Mouse (Mus musculus): ENCODE results near the gene Hoxd4. TPM values are rescaled to one million over a fixed set of nuclear protein-coding genes. Genes with fewer than 3 reads are reported as not detected.

Gene Hoxd4
- polyA plus RNA-seq, 1 experiment from 2014 or later: 0.39 TPM

DNA sequence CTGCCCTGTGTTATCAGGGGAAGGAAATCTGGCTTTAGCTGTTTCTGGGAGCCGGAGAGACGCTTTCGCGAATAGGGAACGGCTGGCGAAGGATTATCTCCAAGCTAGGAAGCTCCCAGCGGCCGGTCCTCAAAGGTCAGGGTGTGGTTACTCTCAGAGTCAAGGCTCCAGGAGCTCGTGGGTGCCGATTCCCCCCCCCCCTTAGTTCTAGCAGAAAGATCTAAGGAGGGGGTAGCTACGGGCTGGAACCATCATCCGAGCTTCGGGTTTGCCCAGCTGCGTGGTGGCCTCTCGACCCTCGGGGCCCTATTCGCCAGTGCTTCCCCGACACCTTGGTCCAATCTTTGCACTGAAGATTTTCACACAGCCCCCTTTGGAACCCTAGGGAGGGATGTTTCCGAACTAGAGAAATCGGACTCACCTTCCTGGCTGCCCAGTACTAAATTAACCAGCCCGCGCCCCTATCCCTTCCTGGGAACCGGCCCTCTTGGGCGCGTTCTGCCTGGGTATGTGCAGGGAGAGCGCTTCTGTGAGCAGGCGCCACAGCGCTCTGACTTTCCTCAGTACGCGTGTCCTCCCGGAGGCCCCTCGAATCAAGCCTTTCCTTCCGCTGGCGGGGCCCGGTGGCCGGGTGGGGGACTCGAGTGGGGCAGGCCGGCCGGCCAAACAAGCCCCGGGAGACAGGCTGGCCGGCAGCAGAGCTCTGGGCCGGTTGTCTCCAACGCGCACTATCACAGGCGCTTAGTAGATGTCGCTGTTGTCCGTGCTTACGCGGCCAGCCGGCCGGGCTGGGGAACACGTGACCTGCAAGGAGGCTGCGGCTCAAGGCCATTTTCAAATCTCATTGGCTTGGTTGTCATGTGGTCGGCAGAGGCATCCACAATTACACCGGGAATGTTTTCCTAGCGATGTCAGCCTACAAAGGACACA lies 20.4 kb upstream of the Hoxd4 start, which contains the start of gene Hoxd10:
TSS of gene Hoxd10 (plus strand) at position 903 of the 930 bp plus-strand sequence.
- Histone ChIP-seq H3K36me3 (ENCODE audit: control insufficient read depth, insufficient read depth, low read length) (no peaks in the 10 kb centered on the region), H3K4me3 (replicated peaks; ENCODE audit: low read length) (peak within 1 kb of the TSS; percentile 21; the same call in 1 of the 2 replicates), H3K9me3 (replicated peaks; ENCODE audit: control insufficient read depth, low read length) (no peaks in the 10 kb centered on the region), H3K27ac (ENCODE audit: low read length) (no peak within 1 kb of the TSS), H3K27me3 (ENCODE audit: control insufficient read depth, insufficient read depth, low read length) (peaks cover 91% of the 10 kb centered on the region), H3K9ac (ENCODE audit: low read length) (no peak within 1 kb of the TSS), H3K4me1 (ENCODE audit: control insufficient read depth, insufficient read depth, low read length) (no peaks in the 10 kb centered on the region; the same call in 1 of the 2 replicates), H3K4me2 (ENCODE audit: low read depth, low read length) (peak within 1 kb of the TSS; percentile 23; the same call in 1 of the 2 replicates)
- WGBS: 1% methylated on average over 56 of the region's 56 CpGs
- ATAC-seq (ENCODE audit: insufficient read depth, low FRiP score): peak; percentile 75; the same call in 1 of the 2 replicates

DNA sequence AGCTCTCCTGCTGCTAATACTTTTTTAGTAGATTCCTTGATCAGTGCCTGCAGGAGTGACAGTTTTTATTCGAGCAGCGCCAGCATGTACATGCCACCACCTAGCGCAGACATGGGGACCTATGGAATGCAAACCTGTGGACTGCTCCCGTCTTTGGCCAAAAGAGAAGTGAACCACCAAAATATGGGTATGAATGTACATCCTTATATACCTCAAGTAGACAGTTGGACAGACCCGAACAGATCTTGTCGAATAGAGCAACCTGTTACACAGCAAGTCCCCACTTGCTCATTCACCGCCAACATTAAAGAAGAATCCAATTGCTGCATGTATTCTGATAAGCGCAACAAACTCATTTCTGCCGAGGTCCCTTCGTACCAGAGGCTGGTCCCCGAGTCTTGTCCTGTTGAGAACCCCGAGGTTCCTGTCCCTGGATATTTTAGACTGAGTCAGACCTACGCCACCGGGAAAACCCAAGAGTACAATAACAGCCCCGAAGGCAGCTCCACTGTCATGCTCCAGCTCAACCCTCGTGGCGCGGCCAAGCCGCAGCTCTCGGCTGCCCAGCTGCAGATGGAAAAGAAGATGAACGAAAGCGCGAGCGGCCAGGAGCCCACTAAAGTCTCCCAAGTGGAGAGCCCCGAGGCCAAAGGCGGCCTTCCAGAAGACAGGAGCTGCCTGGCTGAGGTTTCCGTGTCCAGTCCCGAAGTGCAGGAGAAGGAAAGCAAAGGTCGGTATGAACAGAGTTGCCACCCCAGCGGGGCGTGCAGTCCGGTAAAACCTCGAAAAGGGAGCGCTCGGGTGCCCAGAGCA lies 19.5 kb upstream of the Hoxd4 start:
- no peak overlapping the region for H3K9ac ChIP-seq (ENCODE audit: low read length)
- H3K27ac ChIP-seq (ENCODE audit: low read length): no peak overlapping the region
- no peaks in the 10 kb centered on the region; the same call in 1 of the 2 replicates for H3K4me1 ChIP-seq (ENCODE audit: control insufficient read depth, insufficient read depth, low read length)
- H3K4me3 ChIP-seq (replicated peaks; ENCODE audit: low read length): 0 out of 2 replicates have a peak overlapping the region, but pooled peaks have one; percentile 21
- ATAC-seq (ENCODE audit: insufficient read depth, low FRiP score): no peak
- H3K27me3 ChIP-seq (ENCODE audit: control insufficient read depth, insufficient read depth, low read length): peaks cover 91% of the 10 kb centered on the region
- H3K9me3 ChIP-seq (replicated peaks; ENCODE audit: control insufficient read depth, low read length): no peaks in the 10 kb centered on the region
- H3K4me2 ChIP-seq (ENCODE audit: low read depth, low read length): no peak overlapping the region
- H3K36me3 ChIP-seq (ENCODE audit: control insufficient read depth, insufficient read depth, low read length): no peaks in the 10 kb centered on the region
- 5% methylated on average over 35 of the region's 35 CpGs for WGBS

DNA sequence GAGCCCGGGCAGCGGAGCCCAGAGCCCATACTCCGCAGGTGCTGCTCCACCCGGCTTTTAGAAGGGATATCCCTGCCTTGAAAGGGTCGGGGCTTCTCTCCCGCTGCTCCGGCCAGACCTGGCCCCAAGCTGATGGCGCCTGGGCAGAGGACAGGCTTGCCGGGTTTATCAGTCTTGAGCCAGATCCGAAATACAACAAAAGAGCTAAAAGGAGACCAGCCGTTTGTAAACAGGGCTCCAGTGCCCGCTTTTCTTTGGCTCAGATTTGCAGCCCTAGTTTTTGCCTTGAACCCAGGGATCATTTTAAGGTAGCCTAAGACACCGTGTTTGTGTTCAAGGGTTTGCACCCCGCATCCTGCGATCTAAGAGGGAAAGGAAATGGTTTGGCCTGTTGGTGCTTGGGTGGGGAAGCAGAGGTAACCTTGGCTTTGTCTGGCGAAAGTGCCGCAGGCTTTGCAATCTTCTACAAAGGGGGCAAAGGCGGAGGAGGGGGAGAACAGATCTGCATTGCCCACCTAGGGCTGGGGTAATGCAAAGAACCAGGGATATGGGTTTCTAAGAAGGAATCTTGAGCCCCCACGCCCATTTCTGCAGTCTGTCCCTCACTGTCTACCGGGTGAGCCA lies 18.8 kb upstream of the Hoxd4 start:
- WGBS: under 1% methylated on average over 20 of the region's 20 CpGs
- Histone ChIP-seq H3K36me3 (ENCODE audit: control insufficient read depth, insufficient read depth, low read length) (no peaks in the 10 kb centered on the region), H3K27ac (ENCODE audit: low read length) (no peak overlapping the region), H3K4me2 (ENCODE audit: low read depth, low read length) (no peak overlapping the region), H3K9ac (ENCODE audit: low read length) (no peak overlapping the region), H3K9me3 (replicated peaks; ENCODE audit: control insufficient read depth, low read length) (no peaks in the 10 kb centered on the region), H3K27me3 (ENCODE audit: control insufficient read depth, insufficient read depth, low read length) (peaks cover 91% of the 10 kb centered on the region), H3K4me1 (ENCODE audit: control insufficient read depth, insufficient read depth, low read length) (peaks cover 3% of the 10 kb centered on the region), H3K4me3 (replicated peaks; ENCODE audit: low read length) (no peak overlapping the region)
- no peak for ATAC-seq (ENCODE audit: insufficient read depth, low FRiP score)

DNA sequence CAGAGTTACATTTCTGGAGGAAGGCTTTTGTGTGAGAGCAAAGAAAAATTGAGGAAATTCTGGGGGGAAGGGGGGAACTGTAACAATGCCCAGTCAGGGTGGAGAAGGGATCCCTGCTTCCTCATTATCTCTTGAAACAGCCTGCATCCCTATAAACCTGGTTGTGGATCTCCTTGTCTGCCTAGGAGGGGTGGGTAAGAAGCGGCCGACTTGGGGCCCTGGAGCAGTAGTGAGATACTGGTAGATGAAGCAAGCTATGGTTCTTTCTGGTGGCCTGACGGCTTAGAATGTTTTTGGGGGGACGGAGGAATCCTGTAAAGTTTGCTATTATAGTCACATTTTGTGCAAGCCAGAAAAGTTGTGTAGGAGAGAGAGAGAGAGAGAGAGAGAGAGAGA lies 18.3 kb upstream of the Hoxd4 start:
- no peak overlapping the region for H3K27ac ChIP-seq (ENCODE audit: low read length)
- 18% methylated on average over 4 of the region's 4 CpGs for WGBS
- peaks cover 6% of the 10 kb centered on the region for H3K4me1 ChIP-seq (ENCODE audit: control insufficient read depth, insufficient read depth, low read length)
- H3K9me3 ChIP-seq (replicated peaks; ENCODE audit: control insufficient read depth, low read length): no peaks in the 10 kb centered on the region
- no peak overlapping the region for H3K4me3 ChIP-seq (replicated peaks; ENCODE audit: low read length)
- H3K36me3 ChIP-seq (ENCODE audit: control insufficient read depth, insufficient read depth, low read length): no peaks in the 10 kb centered on the region
- no peak overlapping the region for H3K4me2 ChIP-seq (ENCODE audit: low read depth, low read length)
- peaks cover 92% of the 10 kb centered on the region for H3K27me3 ChIP-seq (ENCODE audit: control insufficient read depth, insufficient read depth, low read length)
- ATAC-seq (ENCODE audit: insufficient read depth, low FRiP score): no peak
- no peak overlapping the region for H3K9ac ChIP-seq (ENCODE audit: low read length)

- Histone ChIP-seq H3K27ac (ENCODE audit: low read length) (no peak overlapping the region), H3K9ac (ENCODE audit: low read length) (no peak overlapping the region), H3K4me1 (ENCODE audit: control insufficient read depth, insufficient read depth, low read length) (peaks cover 6% of the 10 kb centered on the region), H3K9me3 (replicated peaks; ENCODE audit: control insufficient read depth, low read length) (no peaks in the 10 kb centered on the region), H3K4me2 (ENCODE audit: low read depth, low read length) (no peak overlapping the region), H3K36me3 (ENCODE audit: control insufficient read depth, insufficient read depth, low read length) (no peaks in the 10 kb centered on the region), H3K27me3 (ENCODE audit: control insufficient read depth, insufficient read depth, low read length) (peaks cover 93% of the 10 kb centered on the region), H3K4me3 (replicated peaks; ENCODE audit: low read length) (no peak overlapping the region)
- WGBS: 4% methylated on average over 16 of the region's 16 CpGs
- ATAC-seq (ENCODE audit: insufficient read depth, low FRiP score): no peak
Measured at GRCm38 (mm10) chr2:74694066-74694465, 17.7 kb upstream of the Hoxd4 start.

DNA sequence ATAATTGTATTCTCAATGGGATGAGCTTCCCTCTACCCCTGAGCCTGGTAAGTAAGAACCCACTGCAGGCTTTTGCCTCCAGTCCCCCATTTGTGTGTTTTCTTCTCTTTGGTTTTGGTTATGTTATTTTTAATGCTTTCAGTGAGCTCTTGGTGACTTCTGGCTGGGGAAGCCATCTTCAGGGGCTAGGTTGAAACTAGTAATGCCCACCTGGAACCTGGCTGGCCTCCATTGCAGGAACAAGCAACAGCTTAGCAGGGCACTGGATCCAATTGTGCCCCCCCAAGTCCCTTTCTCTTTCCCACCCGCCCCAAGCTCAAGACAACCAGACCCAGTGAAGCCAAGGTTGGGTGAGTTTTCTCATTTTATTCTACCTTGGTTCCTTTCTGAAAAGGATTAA lies 16.3 kb upstream of the Hoxd4 start:
- Histone ChIP-seq H3K9ac (ENCODE audit: low read length) (no peak overlapping the region), H3K4me3 (replicated peaks; ENCODE audit: low read length) (no peak overlapping the region), H3K9me3 (replicated peaks; ENCODE audit: control insufficient read depth, low read length) (no peaks in the 10 kb centered on the region), H3K4me1 (ENCODE audit: control insufficient read depth, insufficient read depth, low read length) (peaks cover 6% of the 10 kb centered on the region), H3K27ac (ENCODE audit: low read length) (no peak overlapping the region), H3K36me3 (ENCODE audit: control insufficient read depth, insufficient read depth, low read length) (no peaks in the 10 kb centered on the region), H3K4me2 (ENCODE audit: low read depth, low read length) (no peak overlapping the region), H3K27me3 (ENCODE audit: control insufficient read depth, insufficient read depth, low read length) (peaks cover 96% of the 10 kb centered on the region)
- 9% methylated on average over 1 of the region's 1 CpGs for WGBS
- ATAC-seq (ENCODE audit: insufficient read depth, low FRiP score): no peak

GRCm38 (mm10) chr2:74695813-74696430 lies 15.8 kb upstream of the Hoxd4 start:
- Histone ChIP-seq H3K4me3 (replicated peaks; ENCODE audit: low read length) (no peak overlapping the region), H3K4me2 (ENCODE audit: low read depth, low read length) (no peak overlapping the region), H3K27ac (ENCODE audit: low read length) (no peak overlapping the region), H3K27me3 (ENCODE audit: control insufficient read depth, insufficient read depth, low read length) (peaks cover 99% of the 10 kb centered on the region), H3K36me3 (ENCODE audit: control insufficient read depth, insufficient read depth, low read length) (no peaks in the 10 kb centered on the region), H3K9ac (ENCODE audit: low read length) (no peak overlapping the region), H3K4me1 (ENCODE audit: control insufficient read depth, insufficient read depth, low read length) (peaks cover 6% of the 10 kb centered on the region), H3K9me3 (replicated peaks; ENCODE audit: control insufficient read depth, low read length) (no peaks in the 10 kb centered on the region)
- no peak for ATAC-seq (ENCODE audit: insufficient read depth, low FRiP score)
- 7% methylated on average over 7 of the region's 7 CpGs for WGBS

- no peak for ATAC-seq (ENCODE audit: insufficient read depth, low FRiP score)
- no peak overlapping the region for H3K27ac ChIP-seq (ENCODE audit: low read length)
- WGBS: 4% methylated on average over 34 of the region's 34 CpGs
- H3K9ac ChIP-seq (ENCODE audit: low read length): no peak overlapping the region
- no peak overlapping the region for H3K4me3 ChIP-seq (replicated peaks; ENCODE audit: low read length)
- no peaks in the 10 kb centered on the region for H3K36me3 ChIP-seq (ENCODE audit: control insufficient read depth, insufficient read depth, low read length)
- H3K4me2 ChIP-seq (ENCODE audit: low read depth, low read length): no peak overlapping the region
- H3K27me3 ChIP-seq (ENCODE audit: control insufficient read depth, insufficient read depth, low read length): peaks cover 99% of the 10 kb centered on the region
- no peaks in the 10 kb centered on the region for H3K9me3 ChIP-seq (replicated peaks; ENCODE audit: control insufficient read depth, low read length)
- peaks cover 6% of the 10 kb centered on the region for H3K4me1 ChIP-seq (ENCODE audit: control insufficient read depth, insufficient read depth, low read length)
Measured at GRCm38 (mm10) chr2:74696442-74697335, 15.0 kb upstream of the Hoxd4 start.

All from stomach, embryonic 16.5 days (tissue).